Mouse (Mus musculus) liver, embryonic 15.5 days (tissue): Measurements from ENCODE around the gene Wdr74. TPM values are rescaled to one million over a fixed set of nuclear protein-coding genes. Genes with fewer than 3 reads are reported as not detected.

Source experiments
- ATAC-seq: fragments of 200-750 bp; cut with Nextera tagmentation; 2 replicates; pipeline ENCODE4 v1.8.0; 2017; ENCODE audit warnings: moderate number of reproducible peaks, mild to moderate bottlenecking, moderate library complexity; ENCODE audit not compliant: insufficient read depth
- H3K27ac ChIP-seq: fragments of 300-500 bp; sonication (generic); replicated peaks from 2 replicates; pipeline ENCODE4 v1.5.1; 2015; ENCODE audit warnings: mild to moderate bottlenecking, inconsistent platforms
- H3K27me3 ChIP-seq: fragments of 300-500 bp; sonication (generic); 2 replicates; pipeline ENCODE4 v1.6.1; 2015; ENCODE audit warnings: mild to moderate bottlenecking, inconsistent platforms
- H3K36me3 ChIP-seq: fragments of 300-500 bp; sonication (generic); replicated peaks from 2 replicates; pipeline ENCODE4 v1.6.1; 2015; ENCODE audit warnings: moderate library complexity, mild to moderate bottlenecking, inconsistent platforms
- H3K4me1 ChIP-seq: fragments of 300-500 bp; sonication (generic); replicated peaks from 2 replicates; pipeline ENCODE4 v1.6.1; 2015; ENCODE audit warnings: inconsistent platforms
- H3K4me2 ChIP-seq: fragments of 300-500 bp; sonication (generic); 2 replicates; pipeline ENCODE4 v1.6.1; 2015; ENCODE audit warnings: moderate library complexity, mild to moderate bottlenecking, inconsistent platforms
- H3K4me3 ChIP-seq: fragments of 300-500 bp; sonication (generic); replicated peaks from 2 replicates; pipeline ENCODE4 v1.5.1; 2015; ENCODE audit warnings: mild to moderate bottlenecking, inconsistent platforms
- H3K9ac ChIP-seq: fragments of 300-500 bp; sonication (generic); 2 replicates; pipeline ENCODE4 v1.6.1; 2015; ENCODE audit warnings: moderate library complexity, mild to moderate bottlenecking, inconsistent platforms
- H3K9me3 ChIP-seq: fragments of 300-500 bp; sonication (generic); replicated peaks from 2 replicates; pipeline ENCODE4 v1.6.1; 2016; ENCODE audit warnings: inconsistent platforms
- WGBS: fragments of 180-500 bp; shearing (Covaris S2); methylation state at CpG from one replicate; pipeline ENCODE4 v1.1.7; 2015; ENCODE audit warnings: mixed read lengths; ENCODE audit not compliant: insufficient replicate concordance; 5-methylcytosine and 5-hydroxymethylcytosine counted together
- polyA plus RNA-seq: library from polyadenylated mRNA; unstranded; fragments of >200 nt; fragmentation: Nextera tagmentation; extraction: Ambion mirVana; gene quantifications from 2 replicates; pipeline ENCODE4 v1.2.1, GENCODE M21; 2015

Wdr74 gene
- polyA plus RNA-seq = 48.8 and 53.0 TPM in 2 replicates

DNA sequence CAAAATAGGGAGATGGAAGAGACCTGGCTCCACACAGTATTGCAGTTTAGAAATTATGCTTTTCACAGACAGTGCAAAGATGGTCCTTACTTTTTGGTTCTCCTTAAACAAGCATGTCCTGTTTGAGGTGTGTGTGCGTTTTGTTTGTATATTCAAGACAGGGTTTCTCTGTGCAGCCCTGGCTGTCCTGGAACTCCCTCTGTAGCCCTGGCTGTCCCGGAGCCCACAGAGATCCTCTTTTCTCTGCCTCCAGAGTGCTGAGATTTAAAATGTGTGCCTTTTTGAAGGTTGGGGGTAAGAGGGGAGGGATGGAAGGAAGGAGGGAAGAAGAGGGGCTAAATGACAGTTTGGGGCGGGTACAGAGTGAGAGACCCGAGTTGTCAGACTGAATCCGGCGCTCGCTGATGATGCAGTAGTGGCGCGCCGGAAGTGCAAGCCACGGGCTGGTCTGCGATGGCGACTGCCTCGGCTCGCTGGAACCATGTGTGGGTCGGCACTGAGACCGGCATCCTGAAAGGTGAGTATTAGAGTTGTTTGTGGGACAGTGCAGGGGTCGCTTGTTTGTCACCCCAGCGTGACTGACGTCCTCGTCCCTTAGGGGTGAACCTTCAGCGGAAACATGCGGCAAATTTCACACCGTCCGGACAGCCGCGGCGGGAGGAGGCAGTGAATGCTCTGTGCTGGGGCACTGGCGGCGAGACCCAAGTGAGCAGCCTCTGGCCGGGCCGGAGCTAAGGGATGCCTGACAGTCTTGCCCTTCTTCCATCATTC, at the start of gene Wdr74:
Gene Wdr74 (plus strand): TSS at position 439 of the 771 bp plus-strand sequence.
- WGBS = under 1% methylated on average over 32 of the region's 32 CpGs

DNA sequence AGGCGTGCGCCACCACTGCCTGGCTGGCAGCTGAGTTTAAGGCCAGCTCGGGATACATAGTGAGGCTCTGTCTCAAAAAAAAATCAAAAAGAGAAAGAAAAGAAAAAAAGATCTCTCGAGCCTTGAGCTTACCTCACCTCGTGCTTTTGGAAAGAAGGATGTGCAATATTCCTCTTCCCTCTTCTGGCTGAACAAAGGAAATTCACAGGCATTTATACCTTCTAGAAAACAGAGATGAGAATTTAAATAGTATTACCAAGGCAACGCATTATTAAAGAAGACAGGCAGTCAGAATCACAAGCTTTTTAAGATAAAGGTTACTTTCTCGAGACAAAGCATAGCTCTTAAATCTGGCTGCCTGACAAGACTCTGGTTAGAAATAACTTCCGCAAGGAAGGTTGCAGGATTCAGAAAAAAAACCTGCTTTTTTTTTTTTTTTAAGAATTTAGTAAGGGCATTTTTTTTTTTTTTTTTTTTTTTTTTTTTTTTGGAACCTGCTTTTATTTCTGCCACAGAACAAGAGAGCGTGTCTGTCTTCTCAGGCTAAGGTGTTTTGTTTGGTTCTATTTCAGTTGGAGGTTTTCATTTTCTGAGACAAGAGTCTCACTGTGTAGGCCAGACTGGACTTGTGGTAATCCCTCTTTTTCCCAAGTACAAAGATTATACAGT, 43.6 kb upstream of the Wdr74 start:
- Histone ChIP-seq H3K9me3 (no peaks in the 10 kb centered on the region), H3K4me3 (no peak overlapping the region), H3K27ac (no peak overlapping the region), H3K36me3 (no peaks in the 10 kb centered on the region), H3K4me2 (no peak overlapping the region), H3K27me3 (no peaks in the 10 kb centered on the region), H3K4me1 (peaks cover 17% of the 10 kb centered on the region), H3K9ac (no peak overlapping the region)
- WGBS = 61% methylated on average over 9 of the region's 9 CpGs
- ATAC-seq = no peak

More for the DNA sequence above, at the start of gene Wdr74:
- Histone ChIP-seq H3K9ac (peak within 1 kb of the TSS; percentile 70), H3K9me3 (no peaks in the 10 kb centered on the region), H3K27ac (peak within 1 kb of the TSS; percentile 77), H3K4me2 (peak within 1 kb of the TSS; percentile 84), H3K27me3 (peaks cover 6% of the 10 kb centered on the region), H3K4me3 (peak within 1 kb of the TSS; percentile 80), H3K4me1 (peaks cover 21% of the 10 kb centered on the region), H3K36me3 (peaks cover 32% of the 10 kb centered on the region)
- ATAC-seq = peak; percentile 87

DNA sequence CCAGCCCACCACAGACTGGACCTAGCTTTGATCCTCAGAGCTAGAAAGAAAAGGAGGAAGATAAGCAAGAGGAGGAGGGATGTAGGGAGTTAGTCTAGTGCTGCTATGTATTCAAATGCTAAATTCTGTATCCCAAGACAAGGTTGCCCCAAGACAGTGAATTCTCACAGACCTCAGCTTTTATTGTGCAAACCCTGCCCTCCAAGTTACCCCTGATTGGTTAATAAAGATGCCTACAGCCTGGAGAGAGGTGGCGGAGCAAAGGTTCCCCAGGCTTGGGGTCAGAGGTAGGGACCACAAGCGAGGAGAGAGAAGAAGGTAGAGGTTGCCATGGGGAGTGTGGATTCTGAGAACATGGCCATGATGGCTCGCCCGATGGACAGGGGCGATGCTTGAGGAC, 42.9 kb upstream of the Wdr74 start:
- Histone ChIP-seq H3K4me3 (no peak overlapping the region), H3K4me1 (peaks cover 17% of the 10 kb centered on the region), H3K9me3 (no peaks in the 10 kb centered on the region), H3K27me3 (no peaks in the 10 kb centered on the region), H3K4me2 (no peak overlapping the region), H3K27ac (no peak overlapping the region), H3K36me3 (no peaks in the 10 kb centered on the region), H3K9ac (no peak overlapping the region)
- ATAC-seq = no peak
- 67% methylated on average over 5 of the region's 5 CpGs for WGBS

DNA sequence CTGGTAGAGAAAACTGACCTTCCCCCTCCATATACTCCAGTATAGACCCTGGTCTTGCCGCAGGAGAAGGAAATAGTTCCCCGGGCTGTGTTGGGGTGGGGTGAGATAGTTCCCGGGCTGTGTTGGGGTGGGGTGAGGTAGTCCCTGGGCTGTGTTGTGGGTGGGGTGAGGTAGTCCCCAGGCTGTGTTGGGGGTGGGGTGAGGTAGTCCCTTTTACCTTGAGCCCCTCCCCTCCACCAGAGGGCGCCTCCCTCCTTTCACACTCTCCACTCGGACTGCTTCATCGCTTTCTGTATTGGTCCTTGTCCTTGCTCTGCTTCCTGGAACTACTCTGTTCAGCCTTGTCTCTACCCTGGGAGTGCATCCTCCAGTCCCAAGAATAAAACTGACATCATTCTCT, 40.3 kb upstream of the Wdr74 start:
- Histone ChIP-seq H3K9ac (no peak overlapping the region), H3K4me3 (no peak overlapping the region), H3K27ac (no peak overlapping the region), H3K36me3 (no peaks in the 10 kb centered on the region), H3K27me3 (no peaks in the 10 kb centered on the region), H3K4me1 (peaks cover 17% of the 10 kb centered on the region), H3K9me3 (no peaks in the 10 kb centered on the region), H3K4me2 (peak overlapping the region; percentile 46; the same call in 1 of the 2 replicates)
- WGBS = 10% methylated on average over 6 of the region's 6 CpGs
- peak; percentile 84 for ATAC-seq

DNA sequence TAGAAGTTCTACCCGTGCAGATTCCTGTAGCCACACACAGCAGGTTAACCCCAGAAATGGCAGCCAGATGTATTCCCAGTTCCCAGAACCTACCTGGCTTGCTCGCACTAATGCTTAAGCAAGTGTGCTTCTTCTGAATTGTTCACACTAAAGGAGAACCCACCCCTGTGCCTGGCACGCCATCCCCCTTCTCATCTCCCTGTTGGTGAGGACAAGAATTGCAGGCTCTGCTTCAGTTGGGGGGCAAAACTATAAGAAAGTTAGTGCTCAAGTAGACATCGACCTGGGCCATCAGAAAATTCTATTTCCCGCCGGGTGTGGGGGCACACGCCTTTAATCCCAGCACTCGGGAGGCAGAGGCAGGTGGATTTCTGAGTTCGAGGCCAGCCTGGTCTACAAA, 36.0 kb upstream of the Wdr74 start:
- no peak overlapping the region for H3K4me3 ChIP-seq
- H3K27ac ChIP-seq = no peak overlapping the region
- H3K36me3 ChIP-seq = no peaks in the 10 kb centered on the region
- WGBS = 70% methylated on average over 9 of the region's 9 CpGs
- no peaks in the 10 kb centered on the region for H3K27me3 ChIP-seq
- no peak overlapping the region for H3K9ac ChIP-seq
- no peaks in the 10 kb centered on the region for H3K9me3 ChIP-seq
- no peak for ATAC-seq
- H3K4me2 ChIP-seq = no peak overlapping the region
- H3K4me1 ChIP-seq = peaks cover 15% of the 10 kb centered on the region

DNA sequence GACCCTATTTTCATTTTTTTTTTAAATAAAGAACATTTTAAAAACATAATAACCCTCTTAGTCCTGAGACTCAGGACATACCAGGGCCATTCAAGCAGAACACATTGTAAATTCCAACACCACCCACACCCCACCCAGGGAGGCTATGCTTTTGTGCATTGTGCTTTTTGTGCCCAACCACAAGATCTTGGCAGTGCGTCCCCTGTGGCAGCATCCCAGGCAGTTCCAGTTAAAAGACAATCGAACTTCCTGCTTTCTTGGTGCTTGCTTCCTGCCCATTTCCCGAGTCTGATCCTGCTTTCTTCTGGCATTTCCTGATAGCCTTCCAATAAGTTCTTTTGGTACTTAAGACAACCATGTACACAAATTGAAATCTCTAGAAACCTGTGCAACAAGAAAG, 33.2 kb upstream of the Wdr74 start:
- WGBS = 35% methylated on average over 3 of the region's 3 CpGs
- Histone ChIP-seq H3K4me1 (peaks cover 13% of the 10 kb centered on the region), H3K4me2 (no peak overlapping the region), H3K27ac (no peak overlapping the region), H3K36me3 (peaks cover 14% of the 10 kb centered on the region), H3K27me3 (no peaks in the 10 kb centered on the region), H3K4me3 (no peak overlapping the region), H3K9ac (no peak overlapping the region), H3K9me3 (no peaks in the 10 kb centered on the region)
- ATAC-seq = no peak

DNA sequence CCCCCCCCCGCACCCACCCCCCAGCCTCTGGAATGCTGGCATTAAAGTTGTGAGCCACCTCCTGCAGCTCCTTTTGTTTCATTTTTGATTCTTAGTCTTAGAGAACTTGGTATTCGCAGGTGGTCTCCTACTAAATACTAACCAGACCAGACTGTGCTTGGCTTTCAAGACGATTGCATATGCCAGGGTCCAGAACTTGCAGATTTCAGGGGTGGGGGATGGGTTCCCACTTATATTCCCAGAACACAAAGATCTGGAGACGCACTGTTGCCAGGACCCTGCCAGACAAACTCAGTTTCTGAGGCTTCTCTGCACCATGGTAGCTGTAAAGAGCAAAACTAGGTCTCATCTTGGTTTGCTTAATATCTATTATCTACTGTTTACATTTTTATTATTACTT, 32.1 kb upstream of the Wdr74 start:
- ATAC-seq = no peak
- Histone ChIP-seq H3K4me3 (no peak overlapping the region), H3K36me3 (peaks cover 26% of the 10 kb centered on the region), H3K4me1 (peaks cover 24% of the 10 kb centered on the region), H3K9ac (no peak overlapping the region), H3K27me3 (no peaks in the 10 kb centered on the region), H3K27ac (no peak overlapping the region), H3K4me2 (no peak overlapping the region), H3K9me3 (no peaks in the 10 kb centered on the region)
- 65% methylated on average over 4 of the region's 4 CpGs for WGBS

DNA sequence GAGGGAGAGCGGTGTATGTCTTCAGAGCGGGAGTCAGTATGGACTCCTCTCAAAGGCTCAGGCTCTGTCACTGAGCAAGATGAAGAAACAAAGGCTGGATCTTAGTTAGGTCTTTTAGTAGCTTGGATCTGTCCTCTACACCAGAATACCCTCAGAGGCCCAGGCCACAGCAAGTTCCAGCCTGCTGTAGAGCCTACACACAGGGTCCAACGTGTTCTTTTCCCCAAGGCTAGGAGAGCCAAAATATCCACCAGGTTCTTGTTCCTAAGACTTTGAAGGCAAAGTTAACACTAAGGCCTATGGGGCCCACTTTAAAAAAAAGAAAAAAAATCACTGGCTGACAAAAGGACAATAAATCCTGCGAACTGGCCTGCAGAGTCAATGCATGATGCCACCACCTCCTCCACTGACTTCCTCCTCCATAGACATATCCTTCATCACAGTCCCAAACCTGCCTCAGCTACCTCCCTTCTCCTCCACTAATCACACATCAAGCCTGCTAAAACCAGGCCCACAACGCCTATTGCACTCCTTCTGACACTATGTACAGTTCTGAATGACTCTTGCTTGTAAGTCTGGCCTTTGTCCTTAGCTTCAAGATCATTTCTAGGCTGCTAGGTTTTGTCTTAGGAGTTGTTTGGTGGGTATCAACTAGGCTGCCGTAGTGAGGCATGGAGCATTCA, 30.5 kb upstream of the Wdr74 start:
- H3K27ac ChIP-seq = peak overlapping the region; percentile 33
- H3K9me3 ChIP-seq = no peaks in the 10 kb centered on the region
- no peak overlapping the region for H3K9ac ChIP-seq
- no peak for ATAC-seq
- peaks cover 40% of the 10 kb centered on the region for H3K4me1 ChIP-seq
- H3K36me3 ChIP-seq = peaks cover 42% of the 10 kb centered on the region
- WGBS = 74% methylated on average over 6 of the region's 6 CpGs
- no peaks in the 10 kb centered on the region for H3K27me3 ChIP-seq
- H3K4me3 ChIP-seq = no peak overlapping the region
- no peak overlapping the region for H3K4me2 ChIP-seq

DNA sequence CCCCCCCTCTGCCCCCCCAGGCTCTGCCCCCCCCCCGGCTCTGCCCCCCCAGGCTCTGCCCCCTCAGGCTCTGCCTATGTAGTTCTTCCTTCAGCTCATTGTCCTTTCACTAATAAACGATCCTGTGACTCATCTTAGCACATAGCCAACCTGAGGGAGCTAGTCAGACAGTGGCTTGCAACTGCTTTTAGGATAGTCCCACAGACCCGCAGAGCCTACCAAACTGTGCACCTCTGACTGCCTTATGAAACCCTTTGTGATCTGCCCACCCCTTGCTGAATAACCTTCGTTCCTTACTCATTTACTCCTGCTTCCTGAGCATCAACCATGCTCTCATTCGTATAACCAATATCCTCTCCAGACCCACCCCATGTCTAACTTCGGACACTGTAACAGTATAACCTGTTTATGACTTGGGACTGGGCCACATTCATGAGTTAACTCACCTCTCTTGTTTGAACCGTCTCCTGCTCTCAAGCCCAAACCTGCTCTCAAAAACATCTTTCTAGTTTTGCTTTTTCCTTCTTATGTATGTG, 29.4 kb upstream of the Wdr74 start:
- Histone ChIP-seq H3K4me2 (no peak overlapping the region), H3K4me1 (peaks cover 51% of the 10 kb centered on the region), H3K9ac (no peak overlapping the region), H3K27me3 (no peaks in the 10 kb centered on the region), H3K4me3 (no peak overlapping the region), H3K27ac (peak overlapping the region; percentile 39; the same call in 1 of the 2 replicates), H3K36me3 (peaks cover 52% of the 10 kb centered on the region), H3K9me3 (no peaks in the 10 kb centered on the region)
- ATAC-seq = no peak
- 76% methylated on average over 7 of the region's 7 CpGs for WGBS

DNA sequence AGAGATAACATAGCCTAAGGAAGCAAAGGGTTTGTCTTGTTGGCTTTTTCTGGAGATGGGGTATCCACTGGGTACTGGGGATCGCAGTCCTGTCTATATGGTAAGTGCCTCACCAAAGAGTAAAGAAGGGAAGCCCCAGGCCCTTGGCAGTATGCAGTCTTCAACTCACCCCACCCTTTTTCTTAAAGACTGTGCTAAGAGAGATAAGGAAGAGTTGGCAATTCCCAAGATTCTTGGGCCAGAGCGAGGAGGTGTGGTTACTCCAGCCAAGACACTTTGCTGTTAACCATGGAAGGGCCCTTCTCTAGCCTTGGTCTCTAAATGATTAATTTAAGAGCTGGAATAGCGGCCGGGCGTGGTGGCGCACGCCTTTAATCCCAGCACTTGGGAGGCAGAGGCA, 28.7 kb upstream of the Wdr74 start:
- H3K4me2 ChIP-seq = no peak overlapping the region
- peak; percentile 49; the same call in 1 of the 2 replicates for ATAC-seq
- H3K9me3 ChIP-seq = no peaks in the 10 kb centered on the region
- H3K9ac ChIP-seq = no peak overlapping the region
- WGBS = 80% methylated on average over 7 of the region's 7 CpGs
- no peaks in the 10 kb centered on the region for H3K27me3 ChIP-seq
- peaks cover 58% of the 10 kb centered on the region for H3K4me1 ChIP-seq
- peaks cover 59% of the 10 kb centered on the region for H3K36me3 ChIP-seq
- H3K4me3 ChIP-seq = no peak overlapping the region
- peak overlapping the region; percentile 39; the same call in 1 of the 2 replicates for H3K27ac ChIP-seq

DNA sequence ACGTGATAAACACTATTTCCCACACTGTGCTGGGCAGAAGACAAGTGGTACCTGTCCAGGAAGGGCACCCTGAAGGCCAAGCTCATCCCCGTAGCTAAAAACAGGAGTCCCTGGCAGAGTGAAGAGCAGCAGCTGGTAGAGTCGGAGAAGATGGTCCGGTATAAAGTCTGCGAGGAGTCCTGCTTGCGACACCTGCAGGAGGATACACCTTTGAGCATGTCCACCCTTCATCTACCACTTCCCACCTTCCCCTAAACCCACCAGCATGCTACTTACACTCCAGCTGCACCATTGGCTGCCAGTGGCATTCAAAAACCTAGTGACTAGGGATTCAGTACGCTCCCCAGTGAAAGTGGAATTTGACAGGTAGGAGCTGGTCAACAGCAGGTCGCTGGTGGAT, 26.7 kb upstream of the Wdr74 start:
- Histone ChIP-seq H3K27me3 (no peaks in the 10 kb centered on the region), H3K4me1 (peaks cover 67% of the 10 kb centered on the region), H3K9ac (no peak overlapping the region), H3K9me3 (no peaks in the 10 kb centered on the region), H3K4me2 (peak overlapping the region; percentile 19; the same call in 1 of the 2 replicates), H3K27ac (no peak overlapping the region), H3K36me3 (peaks cover 68% of the 10 kb centered on the region), H3K4me3 (no peak overlapping the region; the same call in 1 of the 2 replicates)
- 87% methylated on average over 8 of the region's 8 CpGs for WGBS
- no peak for ATAC-seq
